Mouse (Mus musculus) Muller cell, postnatal 12 days (primary cell): Measurements from ENCODE around the gene Efcab12.

ENCODE experiments used
- DNase-seq: peaks from one replicate; pipeline ENCODE4 v3.0.0-alpha.2; 2015; ENCODE audit errors: inconsistent ontology term

Gene Efcab12

DNA sequence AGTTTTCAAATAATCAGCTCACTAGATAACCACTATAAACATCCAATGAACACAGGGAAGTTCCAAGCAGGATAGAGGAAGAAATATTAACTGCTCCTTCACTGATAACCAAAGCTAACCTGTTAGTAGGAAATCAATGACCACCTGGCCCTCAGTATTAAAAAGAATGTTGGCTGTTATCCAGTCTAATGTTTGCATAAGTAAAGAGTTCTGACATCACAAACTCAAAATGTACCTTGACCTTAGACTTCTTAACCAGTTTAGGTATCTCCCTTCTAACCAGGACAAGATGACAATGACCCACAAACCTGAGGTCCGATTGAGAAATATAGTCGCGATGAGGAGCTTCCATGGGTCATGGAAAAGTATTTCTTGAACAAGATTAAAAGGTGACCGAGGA, 6.8 kb upstream of the Efcab12 start:
- DNase-seq: no peak

DNA sequence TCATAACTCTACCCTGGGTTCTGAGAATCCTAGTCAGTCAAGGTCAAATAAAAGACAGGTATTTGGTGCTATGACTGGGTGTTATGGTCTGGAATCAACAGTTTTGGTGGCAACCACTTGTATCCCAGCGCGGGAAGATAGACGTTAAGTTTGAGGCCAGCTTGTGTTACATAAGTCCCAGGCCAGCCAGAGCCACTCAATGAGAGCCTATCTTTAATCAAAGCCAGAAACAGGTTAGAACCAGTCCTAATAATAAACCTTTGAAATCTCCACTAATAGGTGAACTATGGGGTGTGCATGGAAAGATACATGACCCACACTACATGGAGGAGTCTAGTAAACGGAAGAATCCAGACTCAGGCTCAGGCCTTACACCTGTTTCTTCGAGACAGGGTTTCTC, 533 bp upstream of the Efcab12 start:
- DNase-seq: no peak

DNA sequence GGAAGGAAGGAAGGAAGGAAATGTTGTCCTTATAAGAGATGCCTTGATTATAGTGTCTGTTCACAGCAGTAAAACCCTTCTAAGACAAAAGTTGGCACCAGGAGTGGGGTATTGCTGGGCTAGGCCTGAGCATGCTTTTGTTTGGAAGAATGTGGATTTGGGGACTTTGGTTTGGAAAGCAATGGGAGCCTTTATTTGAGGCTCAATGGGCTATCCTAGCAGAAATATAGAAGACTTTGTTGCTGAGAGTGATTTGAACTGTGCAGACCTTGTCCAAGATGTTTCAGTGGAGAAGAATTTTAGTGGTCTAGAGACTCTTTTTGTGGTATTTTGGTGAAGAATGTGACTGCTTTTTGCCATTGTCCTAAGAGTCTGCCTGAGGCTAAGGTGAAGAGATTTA, 4.4 kb downstream of the Efcab12 start:
- DNase-seq: peak; percentile 91

DNA sequence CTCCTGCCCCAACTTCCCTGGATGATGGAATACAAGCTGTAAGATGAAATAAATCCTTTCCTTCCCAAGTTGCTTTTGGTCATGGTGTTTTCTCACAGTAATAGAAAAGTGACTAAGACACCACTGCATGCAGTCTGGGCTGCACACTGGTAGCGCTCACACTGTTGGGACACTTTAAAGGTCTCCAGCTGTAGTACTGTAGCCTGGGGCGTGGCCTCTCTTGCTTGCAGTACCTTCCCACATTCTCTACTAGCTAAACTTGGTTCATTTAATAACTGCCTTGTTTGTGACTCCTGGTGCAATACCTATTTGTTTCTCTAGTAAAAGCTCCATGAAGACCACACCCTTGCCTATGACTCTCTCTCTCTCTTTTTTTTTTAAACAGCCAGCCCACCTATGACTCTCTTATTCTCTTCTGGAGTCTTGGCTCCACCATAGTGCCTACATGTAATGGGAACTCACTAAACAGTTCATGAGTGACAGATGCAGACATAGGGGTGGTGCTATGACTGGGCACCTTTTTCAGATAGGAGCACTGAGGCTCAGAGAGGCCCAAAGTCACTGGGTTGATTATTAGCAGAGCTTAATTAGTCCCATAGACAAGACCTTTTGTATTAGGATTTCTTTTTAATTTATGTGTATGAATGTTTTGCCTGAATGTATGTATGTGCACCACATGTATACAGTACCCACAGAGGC, 5.9 kb downstream of the Efcab12 start:
- DNase-seq: no peak

DNA sequence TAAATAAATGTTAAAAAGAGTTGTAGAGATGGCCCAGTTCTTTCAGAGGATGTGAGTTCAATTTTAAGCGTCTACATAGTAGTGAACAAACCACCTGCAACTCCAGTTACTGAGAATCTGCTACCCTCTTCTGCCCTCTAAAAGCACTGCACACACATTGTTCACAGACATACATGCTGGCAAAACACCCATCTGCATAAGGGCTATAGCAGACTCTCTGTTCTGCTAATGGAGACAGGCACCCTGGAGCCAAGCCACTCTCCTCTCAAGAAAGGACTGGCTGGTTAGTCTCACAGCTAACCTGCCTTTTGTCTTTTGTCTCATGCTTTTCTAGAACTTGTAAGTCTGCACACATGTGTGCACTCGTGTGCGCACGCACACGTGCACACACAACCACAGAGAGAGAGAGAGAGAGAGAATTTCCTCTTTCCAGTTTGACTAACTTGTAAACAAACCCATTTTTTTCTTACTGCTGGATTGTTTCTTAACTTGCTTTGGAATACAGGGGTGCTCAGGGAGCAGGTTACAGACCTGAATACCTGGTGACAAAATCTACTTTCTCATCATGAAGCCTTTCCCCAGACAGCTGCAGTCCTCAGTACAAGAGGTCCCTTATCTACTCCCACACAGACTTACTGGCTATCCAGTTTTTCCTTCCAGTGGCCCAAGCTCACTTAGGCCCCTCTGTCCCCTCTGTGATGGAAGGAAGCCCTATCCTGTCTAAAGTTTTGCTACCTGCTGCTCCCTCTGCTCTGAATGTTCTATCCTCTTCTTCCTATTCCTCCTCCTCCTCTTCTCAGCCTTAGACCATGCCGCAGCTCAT, 7.2 kb downstream of the Efcab12 start:
- DNase-seq: no peak

DNA sequence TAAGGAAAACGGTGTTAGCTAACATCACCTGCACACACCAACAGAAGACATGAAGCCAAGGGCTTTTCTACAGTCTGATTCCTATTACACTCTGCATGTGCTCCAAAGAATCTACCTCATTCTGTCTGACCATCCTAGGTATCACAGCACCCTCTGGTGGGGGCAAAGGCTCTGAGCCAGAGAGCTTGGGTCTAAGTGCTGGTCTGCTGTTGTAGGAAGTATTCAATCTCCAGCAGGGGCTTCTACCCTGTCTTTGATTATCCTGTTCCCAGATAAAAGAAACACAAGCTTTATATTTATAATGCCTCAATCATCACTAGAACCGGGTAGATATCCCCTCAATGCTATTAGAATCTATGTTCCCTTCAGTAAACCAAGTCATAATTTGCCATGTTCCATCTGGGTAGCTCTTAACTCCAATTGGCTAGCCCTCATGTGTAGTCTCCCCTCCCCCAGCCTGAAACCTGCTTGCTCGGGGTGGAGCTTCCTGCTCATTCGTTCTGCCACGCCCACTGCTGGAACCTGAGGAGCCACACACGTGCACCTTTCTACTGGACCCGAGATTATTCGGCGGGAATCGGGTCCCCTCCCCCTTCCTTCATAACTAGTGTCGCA, 14.3 kb downstream of the Efcab12 start:
- peak; percentile 69 for DNase-seq

DNA sequence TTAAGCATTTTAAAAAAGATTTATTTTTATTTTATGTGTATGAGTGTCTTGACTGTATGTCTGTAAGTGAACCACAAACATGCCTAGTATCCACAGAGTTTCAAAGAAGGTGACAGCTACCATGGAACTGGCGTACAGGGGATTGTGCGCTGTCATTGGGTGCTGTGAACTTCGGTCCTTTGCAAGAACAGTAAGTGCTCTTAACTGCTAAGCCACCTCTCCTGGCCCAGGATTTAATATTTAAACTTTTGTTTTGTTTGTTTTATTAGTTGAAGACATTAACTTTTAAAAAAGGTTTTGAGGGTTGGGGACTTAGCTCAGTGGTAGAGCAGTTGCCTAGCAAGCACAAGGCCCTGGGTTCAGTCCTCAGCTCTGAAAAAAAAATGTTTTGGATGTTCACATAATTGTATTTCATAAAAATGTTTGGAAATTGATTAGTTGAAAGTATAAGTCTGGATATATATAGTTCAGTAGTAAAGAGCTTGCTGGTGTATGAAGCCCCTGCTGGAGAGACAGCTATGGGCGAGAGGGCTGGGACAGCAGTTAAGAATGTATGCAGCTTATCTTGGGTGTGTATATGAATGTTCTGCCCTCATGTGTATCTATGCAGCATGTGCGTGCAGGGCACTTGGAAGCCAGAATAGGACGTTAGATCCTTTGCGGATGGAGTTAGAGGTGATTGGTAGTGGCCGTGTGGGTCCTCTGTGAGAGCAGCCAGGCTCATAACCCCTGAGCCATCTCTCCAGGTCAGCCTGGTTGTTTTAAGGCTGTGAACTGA, 16.8 kb downstream of the Efcab12 start:
- DNase-seq: no peak

DNA sequence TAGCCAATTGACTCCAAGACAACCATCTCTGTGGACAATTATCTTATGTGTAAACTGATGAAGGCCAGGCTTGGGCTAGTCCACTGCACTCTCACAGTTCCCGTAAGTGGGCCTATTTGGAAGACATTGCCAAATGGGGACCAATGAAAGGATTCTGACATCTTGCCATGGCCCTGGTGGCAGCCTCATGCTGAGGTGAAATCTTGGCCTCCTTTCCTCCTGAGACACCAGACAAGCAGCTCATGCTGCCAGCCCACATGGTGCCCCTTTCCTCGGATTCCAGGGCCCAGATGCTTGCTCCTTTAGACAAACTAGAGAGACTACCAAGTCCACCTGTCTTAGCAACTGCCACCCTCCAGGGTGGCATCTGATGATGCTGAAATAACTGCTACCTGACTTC, 20.1 kb downstream of the Efcab12 start:
- no peak for DNase-seq

DNA sequence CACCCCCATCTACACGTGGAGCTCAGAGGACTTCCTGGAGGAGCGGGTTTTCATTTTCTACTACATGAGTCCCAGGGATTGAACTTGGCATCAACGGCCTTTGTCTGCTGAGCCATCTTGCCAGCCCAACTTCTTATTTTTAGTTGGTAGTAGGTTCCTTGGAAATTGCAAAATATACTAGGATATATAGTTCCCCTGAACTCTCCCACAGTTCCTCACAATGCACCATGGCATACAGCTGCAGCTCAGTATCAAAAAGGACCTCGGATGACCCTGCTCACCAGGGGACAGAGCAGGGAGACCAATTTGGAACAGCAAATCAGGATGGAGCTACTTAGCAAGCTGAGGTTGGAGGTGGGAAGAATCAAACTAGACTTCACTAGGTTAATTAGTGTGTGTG, 23.2 kb downstream of the Efcab12 start:
- DNase-seq: no peak

DNA sequence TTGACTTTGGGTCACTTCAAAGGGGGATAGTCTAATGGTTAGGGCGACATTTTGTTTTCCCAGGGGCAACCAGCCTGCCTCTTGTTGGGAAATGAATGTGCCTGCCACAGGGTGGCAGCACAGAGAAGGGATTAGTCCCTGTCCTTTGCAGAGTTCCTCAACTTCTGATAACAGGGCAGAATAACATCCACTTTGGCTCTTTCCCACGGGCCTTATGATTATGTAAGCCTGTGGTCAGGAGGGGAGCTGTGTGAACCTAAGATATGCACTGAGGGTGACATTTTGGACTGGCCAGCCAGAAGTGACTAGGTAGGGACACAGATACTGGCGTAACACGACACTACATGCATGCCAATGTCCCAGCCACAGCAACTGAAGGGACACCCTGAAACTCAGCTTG, 24.1 kb downstream of the Efcab12 start:
- peak; percentile 80 for DNase-seq

DNA sequence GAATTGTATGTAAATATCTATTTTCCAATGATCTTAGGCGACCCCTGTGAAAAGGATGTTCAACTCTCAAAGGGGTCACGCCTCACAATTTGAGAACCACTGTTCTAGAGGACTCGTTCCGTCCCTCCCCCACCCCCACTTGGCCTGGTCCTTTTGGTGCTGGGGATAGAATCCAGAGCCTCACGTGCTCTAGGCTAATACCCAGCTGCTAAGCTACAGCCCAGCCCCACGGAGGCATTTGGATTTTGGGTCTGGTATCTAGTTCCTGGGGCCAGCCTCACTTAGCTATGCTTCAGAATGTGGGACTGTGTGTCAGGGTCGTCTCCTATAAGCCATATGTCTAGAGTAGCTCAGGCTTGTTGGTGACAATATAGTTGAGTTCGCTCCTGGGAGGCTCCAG, 26.6 kb downstream of the Efcab12 start:
- DNase-seq: no peak

DNA sequence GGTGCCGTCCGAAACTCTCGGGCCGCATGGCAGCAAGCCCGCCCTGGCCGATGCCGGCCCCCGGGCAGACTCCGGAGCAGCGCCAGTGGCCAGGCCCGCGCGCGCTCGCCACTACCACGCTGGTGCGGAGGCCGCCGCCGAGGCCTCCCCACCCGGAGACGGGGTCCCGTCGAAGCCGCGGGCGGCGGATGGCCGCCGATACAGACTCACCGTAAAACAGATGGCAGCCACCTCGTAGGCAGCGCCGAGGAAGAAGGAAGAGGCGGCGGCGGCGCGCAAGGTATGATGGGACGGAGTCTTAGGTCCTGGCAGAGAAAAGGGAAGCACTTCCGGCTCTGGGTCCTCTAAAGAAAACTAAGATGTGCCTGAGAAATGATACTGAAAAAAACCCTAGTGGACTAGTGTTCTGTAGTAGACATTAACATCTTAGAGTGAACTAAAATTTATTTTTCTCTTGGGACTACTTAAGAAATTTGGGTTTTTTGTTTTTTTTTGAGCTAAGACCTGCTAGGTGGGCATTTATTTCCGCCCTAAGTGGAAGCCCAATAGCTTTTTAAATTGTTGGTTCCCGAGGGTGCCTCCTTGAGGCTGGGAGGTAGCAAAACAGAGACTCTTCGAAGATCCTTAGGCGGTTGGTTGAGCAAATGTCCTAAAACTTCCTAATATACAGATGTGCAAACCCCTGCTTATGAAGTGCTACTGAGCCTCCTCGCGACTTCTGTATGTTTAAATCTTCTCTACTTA, 29.6 kb downstream of the Efcab12 start, which contains the start of gene Rpl32:
Gene Rpl32 (minus strand): TSS at position 260 of the 744 bp plus-strand sequence.
- peak; percentile 99 for DNase-seq

DNA sequence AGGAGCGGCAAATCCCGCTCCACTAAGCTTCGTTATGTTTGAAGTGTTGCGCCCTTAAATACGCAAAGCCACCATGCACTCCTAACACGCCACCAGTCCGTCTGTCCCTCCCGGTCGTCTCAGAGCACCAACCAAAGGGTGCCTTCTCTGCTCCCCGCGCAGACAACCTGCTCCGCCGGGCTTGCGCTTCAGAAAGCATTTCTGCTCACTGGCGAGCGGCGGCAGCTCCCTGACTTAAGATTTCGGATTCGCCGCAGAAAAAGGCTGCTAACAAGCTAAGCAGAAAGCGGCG, 30.1 kb downstream of the Efcab12 start:
- DNase-seq: no peak

DNA sequence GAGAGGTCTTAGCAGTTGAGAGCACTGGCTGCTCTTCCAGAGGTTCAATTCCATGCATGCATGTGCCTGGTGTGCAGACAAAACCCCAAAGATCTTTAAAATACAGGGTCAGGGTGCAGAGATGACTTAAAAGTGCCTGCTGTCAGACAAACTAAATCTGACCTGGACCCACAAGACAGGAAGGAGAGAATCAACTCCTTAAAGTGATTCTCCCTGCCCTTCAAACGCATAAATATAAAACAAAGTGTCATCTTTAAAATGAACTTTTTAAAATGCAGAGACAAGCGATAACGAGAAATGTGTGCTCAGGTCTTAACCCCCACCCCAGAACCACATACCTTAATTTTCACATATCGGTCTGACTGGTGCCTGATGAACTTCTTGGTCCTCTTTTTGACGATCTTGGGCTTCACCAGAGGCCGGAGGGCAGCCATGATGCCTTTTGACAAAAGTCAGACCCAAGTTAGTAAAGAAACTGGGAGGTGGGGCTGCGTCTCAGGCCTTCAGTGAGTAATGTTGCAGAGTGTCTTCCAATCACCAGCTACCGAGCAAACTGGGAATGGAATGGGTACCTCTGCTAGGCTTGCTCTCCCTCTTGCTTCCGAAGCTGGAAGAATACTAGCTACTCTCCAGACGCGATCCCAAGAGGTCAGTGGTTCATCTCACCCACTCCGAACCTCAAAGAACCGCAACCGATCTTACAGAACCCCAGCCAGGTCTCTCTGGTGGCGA, 30.6 kb downstream of the Efcab12 start:
- DNase-seq: peak; percentile 32

DNA sequence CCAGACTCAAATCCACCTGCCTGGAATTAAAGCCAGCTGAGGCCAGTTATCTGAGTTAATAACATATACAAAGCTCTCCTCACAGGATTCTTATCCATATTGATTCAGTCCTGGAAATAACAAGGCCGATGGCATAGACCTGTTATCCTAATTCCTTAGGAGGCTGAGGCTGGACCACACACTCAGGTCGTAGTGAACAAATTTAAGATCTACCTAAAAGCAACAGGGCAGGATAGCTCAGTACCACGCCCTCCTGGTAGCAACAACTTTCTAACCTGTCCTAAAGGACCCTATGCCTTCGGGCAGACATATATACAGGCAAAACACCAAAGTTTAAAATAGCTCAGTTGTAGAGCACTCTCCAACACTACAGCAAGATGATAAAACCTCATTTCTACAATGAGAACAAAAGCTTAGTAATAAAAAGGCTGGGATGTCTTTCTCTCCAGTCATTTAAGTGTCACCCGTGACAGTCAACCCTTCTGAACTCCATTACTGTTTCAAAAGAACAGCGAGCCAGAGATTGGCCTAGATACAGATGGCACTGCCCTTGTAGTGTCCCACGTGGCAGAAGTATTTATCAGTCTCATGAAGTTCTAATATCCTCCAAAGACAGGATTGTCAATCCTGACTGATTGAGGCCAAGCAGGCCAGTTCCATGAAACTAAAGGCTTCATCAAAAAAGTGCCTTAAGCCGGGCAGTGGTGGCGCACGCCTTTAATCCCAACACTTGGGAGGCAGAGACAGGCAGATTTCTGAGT, 33.6 kb downstream of the Efcab12 start:
- no peak for DNase-seq

DNA sequence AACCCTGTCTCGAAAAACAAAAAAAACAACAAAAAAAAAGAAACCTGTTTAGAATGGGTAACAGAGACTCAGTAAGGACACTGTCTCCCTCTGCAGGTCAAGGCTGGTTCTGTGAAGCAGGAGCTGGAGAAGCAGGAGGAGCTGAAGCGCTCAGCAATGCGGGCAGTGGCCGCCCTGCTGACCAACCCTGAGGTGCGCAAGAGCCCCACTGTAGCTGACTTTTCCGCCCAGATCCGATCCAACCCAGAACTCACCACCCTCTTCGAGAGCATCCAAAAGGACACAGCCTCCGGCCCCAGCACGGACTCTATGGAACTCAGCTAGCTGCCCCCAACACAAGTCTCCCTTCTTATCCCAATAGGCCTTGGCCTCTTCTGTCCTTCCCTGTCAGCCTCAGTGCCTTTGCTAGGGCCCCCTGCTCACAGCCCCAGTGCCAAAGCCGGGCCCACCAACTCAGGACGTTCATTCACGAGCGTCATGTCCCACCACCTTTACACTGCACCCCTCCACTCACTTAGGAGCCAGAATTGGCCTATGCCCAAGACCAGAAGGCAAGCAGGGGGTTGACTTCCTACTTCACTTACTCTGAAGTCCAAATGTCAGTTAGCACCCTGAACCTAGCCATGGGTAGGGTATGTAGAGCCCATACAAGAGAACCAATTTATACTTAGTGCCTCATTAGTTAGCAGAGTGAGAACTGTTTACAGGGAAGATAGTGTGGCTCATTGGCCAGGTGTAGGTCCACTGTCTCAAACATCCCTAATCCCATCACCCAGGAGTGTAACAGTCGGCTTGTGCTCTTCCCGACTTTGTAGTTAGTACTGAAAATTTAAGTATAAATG, 34.5 kb downstream of the Efcab12 start:
- peak; percentile 68 for DNase-seq

DNA sequence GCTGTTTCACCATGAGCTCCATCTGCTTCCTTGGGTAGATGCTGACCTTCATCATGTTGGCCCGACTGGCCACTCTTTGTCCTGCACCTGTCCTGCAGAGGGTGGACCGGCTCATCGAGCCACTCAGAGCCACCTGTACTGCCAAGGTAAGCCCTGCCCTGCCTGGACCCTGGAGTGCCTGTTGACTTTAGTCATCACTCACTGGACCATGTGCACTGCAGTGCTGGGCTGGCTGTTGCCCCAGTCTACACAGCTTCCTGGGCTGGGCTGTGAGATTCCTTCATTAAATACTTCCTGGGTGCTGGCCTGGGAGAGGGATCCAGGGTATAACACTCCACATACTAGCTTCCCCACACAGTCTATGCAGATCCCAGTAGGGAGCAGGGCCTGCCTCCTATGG, 36.4 kb downstream of the Efcab12 start:
- no peak for DNase-seq

DNA sequence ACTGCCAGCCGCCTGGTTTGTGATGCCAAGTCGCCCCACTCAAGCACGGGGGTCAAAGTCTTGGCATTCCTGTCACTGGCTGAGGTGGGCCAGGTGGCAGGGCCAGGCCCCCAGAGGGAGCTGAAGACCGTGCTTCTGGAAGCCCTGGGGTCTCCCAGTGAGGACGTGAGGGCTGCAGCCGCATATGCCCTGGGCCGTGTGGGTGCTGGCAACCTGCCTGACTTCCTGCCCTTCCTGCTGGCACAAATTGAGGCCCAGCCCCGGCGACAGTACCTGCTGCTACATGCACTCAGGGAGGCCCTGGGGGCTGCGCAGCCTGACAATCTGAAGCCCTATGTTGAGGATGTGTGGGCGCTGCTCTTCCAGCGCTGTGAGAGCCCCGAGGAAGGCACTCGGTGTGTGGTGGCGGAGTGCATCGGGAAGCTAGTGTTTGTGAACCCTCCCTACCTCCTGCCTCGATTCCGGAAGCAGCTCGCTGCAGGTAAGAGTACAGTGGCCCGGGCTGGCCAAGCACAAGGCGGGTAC, 45.5 kb downstream of the Efcab12 start:
- DNase-seq: no peak
